Mouse (Mus musculus) adrenal gland, postnatal 4 days (tissue): ENCODE data around the gene Phlda2. TPM values are rescaled to one million over a fixed set of nuclear protein-coding genes. Genes with fewer than 3 reads are reported as not detected.

Experiments used
- DNase-seq, 2 experiments: peaks; one replicate each; pipeline ENCODE4 v3.0.0; 2021 to 2022; ENCODE audit warnings: low spot score in 2 of 2, mixed read lengths in 2 of 2
- total RNA-seq, 2 experiments: library from RNA; stranded (reverse); gene quantifications; 2 replicates each; pipeline ENCODE4 v1.2.3; 2021

Gene Phlda2
- total RNA-seq, 2 experiments from 2014 or later: 2.9 to 5.6 TPM

DNA sequence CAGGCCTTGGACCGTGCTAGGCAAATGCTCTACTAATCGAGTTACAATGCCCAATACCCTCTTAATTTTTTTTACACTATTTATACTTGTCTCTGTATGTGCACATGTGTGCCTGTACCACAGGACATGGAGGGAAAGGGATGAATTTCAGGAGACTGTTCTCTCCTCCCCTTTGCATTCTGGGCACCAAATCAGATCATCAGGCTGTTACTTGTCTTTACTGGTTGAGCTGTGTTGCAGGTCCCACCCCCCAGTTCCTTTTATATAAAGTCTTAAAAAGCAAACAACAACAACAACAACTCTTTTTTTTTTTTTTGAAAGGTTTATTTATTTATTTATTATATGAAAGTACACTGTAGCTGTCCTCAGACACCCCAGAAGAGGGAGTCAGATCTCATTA, 2.5 kb upstream of the Phlda2 start:
- no peak for DNase-seq

GRCm38 (mm10) chr7:143503926-143504325, 976 bp upstream of the Phlda2 start:
- no peak for DNase-seq

DNA sequence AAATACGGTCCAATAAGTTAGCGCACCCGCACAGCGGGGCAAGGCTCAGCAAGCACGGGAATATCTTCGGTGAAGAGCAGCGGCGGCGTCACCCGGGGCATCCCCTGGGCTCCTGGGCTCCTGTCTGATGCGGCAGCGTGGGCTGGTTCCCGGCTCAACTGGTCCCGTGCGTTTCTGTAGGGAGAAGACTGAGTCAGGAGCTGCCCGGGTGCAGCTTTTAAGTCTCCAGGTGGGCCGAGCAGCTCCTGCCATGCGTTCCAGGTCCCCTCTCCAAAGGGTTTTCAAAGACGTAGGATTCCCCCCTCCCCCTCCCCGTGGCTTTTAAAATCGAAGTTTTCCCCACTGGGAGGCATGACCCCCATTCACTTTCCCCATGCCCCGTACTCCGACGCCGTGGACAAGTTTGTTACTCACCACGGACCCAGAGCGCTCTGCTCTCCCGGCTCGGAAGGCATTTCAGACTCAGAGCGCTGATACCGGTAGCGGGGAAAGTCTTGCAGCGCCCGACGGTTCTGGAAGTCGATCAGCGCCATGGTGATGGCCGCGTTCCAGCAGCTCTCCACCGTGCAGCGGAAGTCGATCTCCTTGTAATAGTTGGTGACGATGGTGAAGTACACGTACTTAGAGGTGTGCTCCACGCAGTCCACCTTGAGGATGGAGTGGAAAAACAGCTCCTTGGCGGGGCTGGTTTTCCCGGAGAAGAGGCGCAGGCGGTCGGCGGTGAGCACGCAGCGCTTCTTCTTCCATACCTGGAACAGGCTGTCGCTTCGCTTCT, 1.1 kb downstream of the Phlda2 start:
- no peak for DNase-seq

- DNase-seq: no peak
These were observed 2.0 kb downstream of the Phlda2 start for GRCm38 (mm10) chr7:143500912-143501311.

DNA sequence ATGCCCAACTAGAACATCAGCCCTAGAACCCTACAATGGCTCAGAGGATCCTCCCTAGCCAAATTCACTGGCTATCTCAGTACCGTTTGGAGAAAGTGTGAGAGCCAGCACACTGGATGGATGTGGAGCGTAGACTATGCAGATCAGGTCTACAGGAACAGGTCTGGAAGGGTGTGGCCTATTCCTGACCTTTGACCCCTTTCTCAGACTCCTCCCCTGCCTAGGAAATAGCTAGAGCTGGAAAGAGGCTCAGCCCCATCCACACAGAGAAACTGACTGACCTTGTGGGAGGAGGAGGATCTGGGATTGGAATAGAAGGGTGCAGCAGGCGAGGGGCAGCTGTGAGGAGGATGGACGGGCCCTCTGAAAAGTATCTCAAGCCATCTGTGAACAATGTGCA, 4.4 kb downstream of the Phlda2 start:
- no peak for DNase-seq

- no peak for DNase-seq
These were observed 7.6 kb downstream of the Phlda2 start for GRCm38 (mm10) chr7:143495104-143495961.

DNA sequence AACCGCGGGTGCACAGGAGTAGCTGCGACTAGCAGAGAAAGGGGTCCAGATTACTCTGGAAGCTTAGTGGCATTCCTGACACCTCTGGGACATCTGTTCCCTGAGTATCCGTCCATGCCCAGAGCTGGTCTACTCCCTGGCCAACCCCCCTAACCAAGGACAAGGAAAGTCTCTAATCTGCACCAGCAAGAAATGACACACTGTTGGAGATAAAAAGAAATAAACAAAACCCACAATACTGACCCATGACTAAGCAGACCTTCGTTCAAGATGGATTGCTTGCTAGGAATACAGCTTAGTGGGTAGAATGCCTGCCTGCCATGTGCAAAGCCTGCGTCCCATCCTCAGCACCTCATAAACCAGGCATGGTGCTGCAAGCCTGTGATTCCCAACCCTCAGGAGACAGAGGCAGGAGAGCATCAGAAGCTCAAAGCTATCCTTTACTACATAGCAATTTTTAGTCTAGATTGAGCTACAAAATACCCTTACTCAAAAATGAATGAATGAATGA, 9.3 kb downstream of the Phlda2 start:
- DNase-seq: no peak

GRCm38 (mm10) chr7:143489735-143490134, 13.2 kb downstream of the Phlda2 start:
- no peak for DNase-seq

- no peak for DNase-seq
These were observed 20.4 kb downstream of the Phlda2 start for GRCm38 (mm10) chr7:143482541-143482940.

DNA sequence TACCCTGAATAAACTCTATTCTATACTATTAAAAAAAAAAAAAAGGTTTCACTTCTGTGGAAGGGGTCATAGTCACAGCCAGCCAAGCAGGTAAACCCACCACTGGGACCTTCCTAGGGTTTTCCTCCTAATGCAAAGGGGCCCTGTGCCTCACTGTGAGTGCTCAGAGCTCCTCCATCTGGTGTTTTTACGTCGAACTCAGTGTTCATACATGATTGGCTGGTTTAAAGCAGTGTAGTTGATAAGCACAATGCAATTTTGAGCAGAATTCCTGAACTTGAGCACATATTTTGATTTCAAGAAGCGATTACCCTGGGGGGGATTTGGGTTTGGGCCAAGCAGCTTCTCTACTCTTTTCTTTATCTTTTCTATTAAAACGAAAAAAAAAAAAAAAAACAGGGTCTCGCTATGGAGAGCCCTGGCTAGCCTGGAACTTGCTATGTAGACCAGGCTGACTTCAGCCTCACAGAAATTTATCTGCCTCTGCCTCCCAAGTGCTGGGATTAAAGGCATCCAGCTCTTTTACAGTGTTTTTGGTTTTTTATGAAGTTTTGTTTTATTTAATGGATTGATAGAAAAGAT, 21.1 kb downstream of the Phlda2 start:
- no peak for DNase-seq

DNA sequence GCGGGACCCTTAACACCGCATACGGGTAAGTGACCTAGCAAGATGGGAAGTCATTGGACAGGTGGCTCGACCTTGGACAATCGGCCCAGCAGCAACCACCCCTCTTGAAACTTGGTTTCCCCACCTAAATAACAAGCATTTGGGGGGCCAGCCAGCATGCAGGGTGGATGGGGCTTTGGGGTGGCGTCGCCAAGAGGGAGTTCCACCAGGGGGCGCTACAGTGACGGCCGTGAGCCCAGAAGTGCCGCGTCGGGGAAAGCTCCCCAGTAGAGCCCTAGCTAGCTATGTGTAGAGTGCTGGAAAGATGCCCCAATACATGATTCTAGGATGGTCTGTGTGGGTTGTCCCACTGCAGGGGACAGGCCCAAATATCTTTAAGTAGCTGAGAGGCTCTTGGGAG, 22.5 kb downstream of the Phlda2 start:
- no peak for DNase-seq

GRCm38 (mm10) chr7:143477800-143478199, 25.1 kb downstream of the Phlda2 start:
- DNase-seq: no peak

- DNase-seq: no peak
These were observed 26.1 kb downstream of the Phlda2 start for GRCm38 (mm10) chr7:143476702-143477335.

DNA sequence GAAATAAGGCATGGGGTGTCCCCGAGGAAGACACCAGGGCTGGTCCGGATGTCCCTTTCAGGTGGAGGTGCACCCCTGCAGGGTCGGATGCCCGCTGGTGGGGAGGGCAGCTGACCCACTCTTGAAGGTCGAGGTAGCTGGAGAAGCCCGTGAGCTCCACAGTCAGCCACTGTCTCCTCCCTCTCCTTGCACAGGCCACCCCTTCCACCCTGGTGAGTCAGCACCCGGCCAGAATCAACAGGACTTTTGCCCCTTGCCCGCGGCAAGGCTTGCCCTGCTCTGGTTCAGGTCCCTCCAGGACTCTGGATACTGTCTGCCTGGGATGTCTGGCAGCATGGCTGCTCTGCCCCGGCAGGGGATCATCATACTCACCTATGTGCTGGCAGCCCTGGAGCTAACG, 27.1 kb downstream of the Phlda2 start:
- DNase-seq: no peak

GRCm38 (mm10) chr7:143474811-143475210, 28.1 kb downstream of the Phlda2 start:
- DNase-seq: no peak

DNA sequence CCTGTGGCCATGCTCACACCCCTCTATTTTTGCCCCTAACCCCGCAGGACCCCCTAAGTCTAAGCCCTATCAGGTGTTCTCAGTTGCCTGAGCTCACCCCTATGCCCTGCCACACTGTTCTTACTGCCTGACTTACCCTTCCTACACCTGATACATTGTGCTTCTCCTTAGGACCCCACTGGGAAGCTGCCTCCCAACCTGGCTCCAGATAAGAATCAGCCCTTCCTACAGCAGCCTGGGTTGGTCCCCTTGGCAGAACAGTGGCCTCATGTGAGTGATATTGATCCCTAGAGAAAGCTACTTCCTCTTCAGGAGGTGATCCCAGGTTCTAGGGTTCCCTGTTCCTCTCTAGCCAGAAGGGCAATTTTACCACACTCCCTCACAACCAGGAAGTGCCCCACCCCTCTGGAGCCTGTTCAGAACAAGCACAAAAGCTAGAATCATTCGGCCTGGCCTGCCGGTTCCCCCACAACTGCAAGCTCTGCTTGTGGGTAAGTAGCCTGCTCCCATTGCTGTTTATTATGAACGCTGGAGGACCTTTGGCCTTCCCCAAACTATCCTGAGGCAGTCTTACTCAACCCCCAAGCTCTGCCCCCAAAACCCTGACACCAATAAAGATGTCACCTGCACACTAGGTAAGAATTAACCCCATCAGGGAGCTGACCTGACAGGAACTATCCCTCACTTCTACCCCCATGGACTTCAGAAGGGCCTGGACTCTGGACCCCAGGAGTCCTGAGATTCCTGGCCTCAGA, 29.4 kb downstream of the Phlda2 start, which contains the start of gene Slc22a18:
Gene Slc22a18, plus strand, starts transcription at position 390 of the 755 bp plus-strand sequence.
- no peak for DNase-seq

- peak in 1 of 2 experiments; percentile 67 for DNase-seq
These were observed 33.0 kb downstream of the Phlda2 start for GRCm38 (mm10) chr7:143469946-143470345.

DNA sequence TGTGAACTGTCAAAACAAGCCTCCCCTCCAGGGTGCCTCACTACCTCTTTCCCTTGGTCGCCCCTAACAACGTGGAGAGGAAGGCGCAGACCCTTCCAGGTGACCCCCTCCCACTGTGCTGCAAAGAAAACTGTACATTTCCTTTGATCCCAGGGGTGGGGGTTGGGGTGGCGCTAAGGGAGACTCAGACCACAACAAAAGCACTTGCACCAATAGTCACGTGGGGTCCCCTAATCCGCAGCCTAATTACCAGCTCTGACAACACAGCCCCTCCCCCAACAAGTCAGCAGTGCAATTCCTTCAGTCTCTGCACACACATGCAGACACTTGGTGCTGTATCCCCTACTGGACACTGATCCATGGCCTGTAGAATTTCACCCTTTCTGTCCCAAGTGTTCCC, 35.2 kb downstream of the Phlda2 start:
- DNase-seq: no peak

DNA sequence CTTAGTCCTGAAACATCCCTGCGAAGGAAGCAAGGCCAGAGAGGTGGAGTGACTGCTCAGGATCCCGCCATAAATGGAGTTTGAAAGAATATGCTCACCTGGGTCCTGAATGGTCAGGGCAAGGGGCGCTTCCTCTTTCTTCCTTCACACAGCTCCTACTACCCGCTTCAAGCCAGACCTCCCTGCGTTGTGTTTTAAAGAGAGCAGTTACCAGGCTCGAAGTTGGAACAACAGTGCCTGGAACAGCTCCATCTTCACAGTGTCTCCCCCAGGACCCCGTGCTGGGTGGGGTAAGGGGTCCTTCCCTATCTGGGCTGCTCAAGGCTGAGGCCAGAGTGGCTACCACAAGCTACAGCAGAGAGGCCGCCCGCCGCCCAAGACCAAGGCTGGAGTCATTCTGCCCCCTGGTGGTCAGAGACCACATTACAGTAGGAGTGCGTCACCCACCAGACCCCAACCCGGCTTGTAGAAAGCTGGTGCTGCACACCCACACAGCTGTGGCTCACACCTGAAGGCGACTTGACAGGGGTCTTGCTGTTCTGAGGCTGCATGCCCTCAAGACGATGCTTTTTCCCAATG, 36.8 kb downstream of the Phlda2 start:
- DNase-seq: peak; percentile 69
